Mouse (Mus musculus) ZHBTc4 (cell line): ENCODE results near the gene Serpinb9b.
A peak's percentile ranks its signal among the peaks of the same experiment; 100 is the strongest.
"Not testable (repeated sequence)": the region's sequence is repeated elsewhere in the genome, so short reads cannot be mapped to it uniquely, and the experiment has no call there.

Experiments
- DNase-seq: peaks from one replicate; pipeline ENCODE4 v3.0.0-alpha.2; 2011; ENCODE audit warnings: low read depth, low spot score

The Serpinb9b gene

DNA sequence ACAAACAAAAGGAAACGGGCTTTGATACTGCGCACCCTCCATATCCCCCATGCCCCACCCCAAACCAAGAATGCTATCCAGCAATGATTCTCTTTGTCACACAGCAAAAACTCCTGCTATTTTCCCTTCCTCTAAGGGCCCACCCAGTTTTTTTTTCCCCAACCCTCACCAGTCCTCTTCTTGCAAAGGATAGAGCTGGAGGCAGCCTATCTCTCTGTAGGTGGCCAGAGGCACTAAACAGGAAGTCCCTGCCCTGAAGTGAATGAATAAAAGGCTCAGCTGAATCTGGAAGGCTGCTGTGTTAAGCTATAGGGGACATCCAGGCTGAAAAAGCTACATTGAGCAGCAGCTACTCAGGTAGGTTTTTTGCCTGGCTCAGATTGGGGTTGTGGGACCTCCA, at the start of gene Serpinb9b:
Gene Serpinb9b (plus strand): TSS at position 173 of the 400 bp plus-strand sequence.
- peak; percentile 78 for DNase-seq

DNA sequence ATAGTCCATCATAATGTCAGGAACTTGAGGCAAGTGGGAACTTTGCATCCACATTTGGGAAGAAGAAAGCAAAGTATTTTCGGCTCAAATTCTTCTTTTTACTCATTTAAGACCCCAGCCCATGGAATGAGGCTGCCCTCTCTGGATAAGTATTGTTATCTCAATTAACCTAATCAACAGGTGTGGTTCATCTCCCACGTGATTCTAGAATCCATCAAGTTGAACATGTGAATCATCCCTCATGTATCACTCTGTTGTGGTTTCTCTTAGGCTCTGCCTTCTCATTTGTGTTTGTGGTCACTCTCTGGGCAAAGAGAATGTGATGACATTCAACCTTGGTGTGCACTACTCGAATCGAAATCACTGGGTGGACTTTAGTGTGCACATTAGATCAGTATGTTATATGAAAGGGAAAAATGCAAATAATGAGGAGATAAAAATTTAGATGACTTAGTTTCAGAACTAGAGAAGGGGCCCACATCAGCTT, 44.6 kb upstream of the Serpinb9b start:
- DNase-seq, result no peak

GRCm38 (mm10) chr13:32986256-32986655, 41.0 kb upstream of the Serpinb9b start:
- no peak for DNase-seq

GRCm38 (mm10) chr13:32993152-32993893, 33.9 kb upstream of the Serpinb9b start:
- peak; percentile 10 for DNase-seq

GRCm38 (mm10) chr13:32993894-32994242, 33.3 kb upstream of the Serpinb9b start:
- no peak for DNase-seq

DNA sequence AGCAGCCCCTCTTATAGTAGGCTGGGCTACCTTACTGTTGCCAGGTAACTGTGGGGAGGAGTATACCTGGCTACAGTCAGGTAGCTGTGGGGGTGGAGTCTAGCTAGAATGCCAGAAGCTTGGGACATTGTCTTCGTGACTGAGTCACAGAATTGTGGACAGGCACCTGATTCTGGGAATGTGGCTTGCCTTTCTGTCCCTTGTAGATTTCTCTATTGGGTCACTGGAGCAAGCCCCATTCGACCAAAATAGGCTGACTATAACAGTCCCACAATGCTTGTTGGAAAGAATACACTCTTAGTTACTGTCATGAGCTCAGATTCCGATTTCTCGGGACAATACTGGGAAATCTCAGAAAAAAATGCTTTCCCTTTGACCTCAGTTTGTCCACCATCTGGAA, 32.2 kb upstream of the Serpinb9b start:
- no peak for DNase-seq

DNA sequence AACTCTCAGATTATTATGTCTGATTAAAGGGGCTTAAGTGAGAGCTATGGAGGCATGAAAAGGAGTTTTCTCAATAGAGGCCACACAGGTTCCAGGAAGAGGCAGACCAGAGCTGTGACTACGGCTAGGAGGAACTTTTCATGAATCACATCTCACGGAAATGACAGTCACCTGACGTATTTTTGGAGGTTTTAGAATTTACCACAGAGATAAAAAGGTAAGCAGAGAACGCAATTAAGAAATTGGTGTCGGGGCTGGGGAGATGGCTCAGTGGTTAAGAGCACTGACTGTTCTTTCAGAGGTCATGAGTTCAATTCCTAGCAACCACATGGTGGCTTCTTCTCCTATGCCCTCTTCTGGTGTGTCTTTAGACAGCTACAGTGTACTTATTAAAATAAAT, 25.9 kb upstream of the Serpinb9b start:
- DNase-seq, result no peak

DNA sequence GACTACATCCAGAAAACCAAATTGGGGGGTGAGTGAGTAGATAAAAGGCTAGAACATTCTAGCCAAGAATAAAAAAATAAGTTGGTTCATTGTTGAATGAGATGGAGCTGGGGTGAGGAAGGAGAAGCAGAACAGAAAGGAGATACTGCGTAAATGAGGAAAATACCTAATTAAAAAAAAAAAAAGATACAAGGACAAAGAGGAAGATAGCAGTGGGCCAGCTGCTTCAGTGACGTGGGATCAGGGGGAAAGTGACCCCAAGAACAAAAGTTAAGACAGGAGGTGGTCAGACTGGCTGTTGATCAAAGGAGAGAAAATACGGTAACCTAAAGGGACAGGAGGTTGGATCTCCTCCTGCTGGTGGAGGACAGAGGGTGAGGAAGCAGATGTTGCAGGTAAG, 24.3 kb upstream of the Serpinb9b start, which contains the start of gene Serpinb9:
Gene Serpinb9 (plus strand): TSS at position 301 of the 400 bp plus-strand sequence.
- DNase-seq, result no peak

DNA sequence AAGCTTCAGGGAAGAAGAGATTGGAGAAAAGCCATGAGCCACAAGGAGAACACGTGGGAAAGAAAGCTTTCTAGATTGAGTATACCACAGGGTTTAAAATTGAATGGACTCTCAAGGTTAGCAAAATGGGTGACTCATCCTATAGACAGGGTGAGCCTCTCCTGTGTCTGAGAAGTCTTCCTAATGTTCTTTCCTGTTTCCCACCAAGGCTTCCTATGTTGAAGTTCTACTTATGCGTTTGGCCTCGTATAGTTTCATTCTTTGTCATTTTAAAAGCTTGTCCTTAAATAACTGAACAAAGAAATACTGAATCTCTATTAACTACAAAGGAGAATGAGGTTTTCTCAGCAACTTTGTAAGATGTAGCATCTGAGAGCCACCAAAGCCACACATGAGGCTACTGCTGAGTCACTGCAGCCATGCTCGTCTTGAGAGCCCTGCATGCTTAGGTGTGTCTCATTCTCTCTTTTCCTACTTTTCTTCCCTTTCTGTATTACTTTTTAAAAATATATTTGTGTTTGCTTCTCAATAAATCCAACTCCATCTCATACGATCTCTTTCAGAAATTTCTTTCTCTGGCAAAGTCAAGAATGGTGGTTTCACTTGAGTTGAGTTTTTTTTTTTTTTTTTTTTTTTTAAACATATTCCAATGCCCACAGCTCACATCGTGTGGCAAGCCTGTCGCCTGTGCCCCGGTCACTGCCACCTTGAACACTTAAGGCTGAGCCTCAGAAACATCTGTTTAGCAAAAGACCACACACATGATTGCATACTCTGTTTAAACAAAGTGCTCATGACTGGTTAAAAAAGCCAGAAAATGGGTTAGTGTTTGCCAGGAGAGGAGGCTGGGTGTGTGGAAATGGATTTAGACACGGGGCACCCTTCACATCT, 23.4 kb upstream of the Serpinb9b start:
- DNase-seq, result peak; percentile 9

GRCm38 (mm10) chr13:33004414-33005105, 22.7 kb upstream of the Serpinb9b start:
- peak; percentile 96 for DNase-seq

- DNase-seq, result peak; percentile 41
These were observed 21.6 kb upstream of the Serpinb9b start for GRCm38 (mm10) chr13:33005501-33006075.

- DNase-seq, result peak; percentile 2
These were observed 20.7 kb upstream of the Serpinb9b start for GRCm38 (mm10) chr13:33006555-33006954.

- no peak for DNase-seq
These were observed 14.8 kb upstream of the Serpinb9b start for GRCm38 (mm10) chr13:33012395-33012794.

GRCm38 (mm10) chr13:33013271-33013670, 13.9 kb upstream of the Serpinb9b start:
- DNase-seq, result no peak

GRCm38 (mm10) chr13:33022371-33022770, 4.8 kb upstream of the Serpinb9b start:
- DNase-seq, result no peak

DNA sequence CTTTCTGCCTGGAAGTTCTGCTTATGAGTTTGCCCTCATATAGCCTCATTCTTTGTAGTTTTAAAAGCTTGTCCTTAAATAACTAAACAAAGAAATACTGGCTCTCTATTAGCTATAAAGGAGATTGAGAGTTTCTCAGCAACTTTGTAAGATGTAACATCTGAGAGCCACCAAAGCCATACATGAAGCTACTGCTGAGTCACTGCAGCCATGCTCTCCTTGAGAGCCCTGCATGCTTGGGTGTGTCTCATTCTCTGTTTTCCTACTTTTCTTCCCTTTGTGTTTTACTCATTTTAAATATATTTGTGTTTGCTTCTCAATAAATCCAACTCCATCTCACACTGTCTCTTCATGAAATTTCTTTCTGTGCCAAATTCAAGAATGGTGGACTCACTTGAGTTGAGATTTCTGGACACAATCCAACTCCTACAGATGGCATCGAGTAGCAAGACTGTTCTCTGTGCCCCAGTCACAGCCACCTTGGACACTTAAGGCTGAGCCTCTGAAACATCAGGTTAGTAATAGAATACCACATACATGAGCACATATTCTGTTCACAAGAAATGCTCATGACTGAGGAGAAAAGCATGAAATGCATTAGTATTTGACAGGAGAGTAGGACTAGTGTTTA, 674 bp upstream of the Serpinb9b start:
- no peak for DNase-seq

- peak; percentile 50 for DNase-seq
These were observed 930 bp downstream of the Serpinb9b start for GRCm38 (mm10) chr13:33028146-33028545.

DNA sequence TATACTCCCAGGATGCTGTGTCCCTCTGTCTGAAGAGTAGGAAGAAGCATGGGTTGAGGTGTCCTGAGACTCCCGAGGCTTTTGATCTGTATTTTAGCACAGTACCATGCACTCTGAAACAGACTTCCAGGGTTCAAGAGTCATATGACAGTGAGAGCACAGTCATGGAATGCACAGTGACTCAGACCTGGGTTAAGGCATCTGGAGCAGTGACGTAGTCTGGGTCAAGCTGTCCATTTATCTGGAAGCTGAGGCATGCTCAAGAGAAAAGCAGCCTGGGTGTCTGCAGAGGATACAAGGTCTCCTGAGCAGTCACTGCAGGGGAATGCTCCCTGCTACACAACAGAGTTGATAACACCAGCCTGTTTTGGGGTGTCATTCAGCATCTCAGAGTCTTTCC, 1.3 kb downstream of the Serpinb9b start:
- no peak for DNase-seq

DNA sequence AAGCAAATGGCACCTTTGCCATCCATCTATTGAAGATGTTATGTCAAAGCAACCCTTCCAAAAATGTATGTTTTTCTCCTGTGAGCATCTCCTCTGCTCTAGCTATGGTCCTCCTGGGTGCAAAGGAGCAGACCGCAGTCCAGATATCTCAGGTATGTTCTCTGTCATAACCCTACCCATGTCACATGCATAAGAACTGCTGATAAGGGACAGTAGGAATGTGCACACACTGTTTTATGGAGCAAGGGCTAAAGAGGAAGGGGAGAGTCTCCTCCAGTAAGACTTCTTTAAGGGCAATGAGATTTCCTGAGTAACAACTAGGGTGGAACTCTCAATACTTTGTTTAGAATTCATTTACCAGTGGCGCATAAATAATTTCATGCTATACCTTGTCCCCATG, 2.3 kb downstream of the Serpinb9b start:
- not testable (repeated sequence) for DNase-seq

DNA sequence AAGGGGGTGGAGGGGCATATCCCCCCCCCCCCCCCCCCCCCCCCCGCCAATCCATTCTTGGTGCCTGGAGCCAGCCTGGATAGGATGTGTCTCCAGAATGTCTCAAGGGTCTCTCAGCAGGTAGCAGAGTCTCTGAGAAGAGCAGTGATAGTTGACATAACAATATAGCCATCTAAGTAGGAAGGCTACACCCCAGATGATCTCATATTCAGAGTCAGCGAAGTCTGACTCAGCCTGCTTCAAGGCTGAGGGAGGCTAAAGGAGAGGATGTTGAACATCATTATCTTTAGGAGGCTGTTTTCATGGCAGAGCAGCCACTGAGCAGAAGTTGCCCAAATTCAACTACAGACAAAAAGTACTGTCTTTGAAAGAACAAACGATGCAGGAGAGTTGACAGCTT, 3.1 kb downstream of the Serpinb9b start:
- peak; percentile 58 for DNase-seq

DNA sequence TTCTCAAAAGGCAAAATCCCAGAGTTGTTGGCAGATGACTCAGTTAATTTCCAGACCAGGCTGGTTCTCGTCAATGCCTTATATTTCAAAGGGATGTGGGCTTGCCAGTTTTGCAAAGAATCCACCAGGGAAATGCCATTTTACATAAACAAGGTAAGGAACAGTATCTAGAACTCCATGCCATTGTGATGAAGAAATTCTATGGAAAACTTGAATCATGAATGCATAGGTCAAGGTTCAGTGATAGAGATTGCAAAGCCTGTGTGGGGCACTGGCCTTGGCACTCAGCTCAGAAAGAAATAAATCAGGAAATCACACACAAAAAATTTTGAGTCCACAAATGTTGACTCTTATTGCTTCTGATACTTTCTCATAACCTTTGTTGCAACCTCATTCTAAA, 8.3 kb downstream of the Serpinb9b start:
- DNase-seq, result no peak
